Mouse (Mus musculus): ENCODE data around the gene Gas7. TPM values are rescaled to one million over a fixed set of nuclear protein-coding genes. Genes with fewer than 3 reads are reported as not detected.

Gene Gas7
- polyA plus RNA-seq, 1 experiment = 3.0 TPM

- no peaks in the 10 kb centered on the region for H3K36me3 ChIP-seq (replicated peaks; ENCODE audit: low read length)
Observed at GRCm38 (mm10) chr11:67481691-67482090, 26.5 kb downstream of the Gas7 start.

GRCm38 (mm10) chr11:67482217-67482760, 27.1 kb downstream of the Gas7 start:
- Histone ChIP-seq H3K4me3 (replicated peaks) (no peak overlapping the region), H3K27me3 (replicated peaks) (peaks cover 21% of the 10 kb centered on the region), H3K36me3 (replicated peaks; ENCODE audit: low read length) (no peaks in the 10 kb centered on the region), H3K9me3 (no peaks in the 10 kb centered on the region), H3K4me1 (peaks cover 30% of the 10 kb centered on the region)
- TF ChIP-seq GATA1 (IDR thresholded peaks at IDR 0.05; ENCODE audit: borderline replicate concordance, low read length) = no peak
- no peak for TF ChIP-seq FLI1 (IDR thresholded peaks at IDR 0.05; ENCODE audit: low read length)

More at GRCm38 (mm10) chr11:67481691-67482090, 26.5 kb downstream of the Gas7 start:
- TF ChIP-seq FLI1 (IDR thresholded peaks at IDR 0.05; ENCODE audit: low read length) (no peak), GATA1 (IDR thresholded peaks at IDR 0.05; ENCODE audit: borderline replicate concordance, low read length) (no peak)
- Histone ChIP-seq H3K27me3 (replicated peaks) (peaks cover 20% of the 10 kb centered on the region), H3K4me1 (peaks cover 30% of the 10 kb centered on the region), H3K4me3 (replicated peaks) (no peak overlapping the region), H3K9me3 (no peaks in the 10 kb centered on the region)

- Histone ChIP-seq H3K27me3 (replicated peaks) (peaks cover 12% of the 10 kb centered on the region), H3K4me3 (replicated peaks) (no peak overlapping the region), H3K4me1 (no peaks in the 10 kb centered on the region), H3K36me3 (replicated peaks; ENCODE audit: low read length) (no peaks in the 10 kb centered on the region), H3K9me3 (no peaks in the 10 kb centered on the region)
- TF ChIP-seq FLI1 (IDR thresholded peaks at IDR 0.05; ENCODE audit: low read length) = no peak
- TF ChIP-seq GATA1 (IDR thresholded peaks at IDR 0.05; ENCODE audit: borderline replicate concordance, low read length) = no peak
Observed at GRCm38 (mm10) chr11:67488156-67488555, 32.9 kb downstream of the Gas7 start.

- Histone ChIP-seq H3K9me3 (no peaks in the 10 kb centered on the region), H3K36me3 (replicated peaks; ENCODE audit: low read length) (no peaks in the 10 kb centered on the region), H3K4me3 (replicated peaks) (no peak overlapping the region), H3K27me3 (replicated peaks) (peaks cover 13% of the 10 kb centered on the region), H3K4me1 (peaks cover 3% of the 10 kb centered on the region)
- TF ChIP-seq GATA1 (IDR thresholded peaks at IDR 0.05; ENCODE audit: borderline replicate concordance, low read length) (no peak), FLI1 (IDR thresholded peaks at IDR 0.05; ENCODE audit: low read length) (no peak)
Observed at GRCm38 (mm10) chr11:67489647-67490175, 34.5 kb downstream of the Gas7 start.

- no peak overlapping the region for H3K4me3 ChIP-seq (replicated peaks)
- peaks cover 6% of the 10 kb centered on the region; the same call in 1 of the 2 replicates for H3K9me3 ChIP-seq
- H3K4me1 ChIP-seq = peaks cover 16% of the 10 kb centered on the region
- H3K27me3 ChIP-seq (replicated peaks) = peaks cover 11% of the 10 kb centered on the region
- TF ChIP-seq GATA1 (IDR thresholded peaks at IDR 0.05; ENCODE audit: borderline replicate concordance, low read length) = no peak
- TF ChIP-seq FLI1 (IDR thresholded peaks at IDR 0.05; ENCODE audit: low read length) = no peak
- no peaks in the 10 kb centered on the region for H3K36me3 ChIP-seq (replicated peaks; ENCODE audit: low read length)
Observed at GRCm38 (mm10) chr11:67496796-67497195, 41.6 kb downstream of the Gas7 start.

GRCm38 (mm10) chr11:67500115-67500514, 44.9 kb downstream of the Gas7 start:
- Histone ChIP-seq H3K9me3 (peaks cover 6% of the 10 kb centered on the region; the same call in 1 of the 2 replicates), H3K27me3 (replicated peaks) (peaks cover 12% of the 10 kb centered on the region), H3K4me1 (peaks cover 9% of the 10 kb centered on the region), H3K36me3 (replicated peaks; ENCODE audit: low read length) (no peaks in the 10 kb centered on the region), H3K4me3 (replicated peaks) (no peak overlapping the region)
- no peak for TF ChIP-seq FLI1 (IDR thresholded peaks at IDR 0.05; ENCODE audit: low read length)
- no peak for TF ChIP-seq GATA1 (IDR thresholded peaks at IDR 0.05; ENCODE audit: borderline replicate concordance, low read length)

GRCm38 (mm10) chr11:67501468-67502244, 46.4 kb downstream of the Gas7 start:
- H3K36me3 ChIP-seq (replicated peaks; ENCODE audit: low read length) = no peaks in the 10 kb centered on the region
- TF ChIP-seq FLI1 (IDR thresholded peaks at IDR 0.05; ENCODE audit: low read length) = no peak
- no peak for TF ChIP-seq GATA1 (IDR thresholded peaks at IDR 0.05; ENCODE audit: borderline replicate concordance, low read length)
- H3K4me3 ChIP-seq (replicated peaks) = no peak overlapping the region
- peaks cover 14% of the 10 kb centered on the region for H3K27me3 ChIP-seq (replicated peaks)
- no peaks in the 10 kb centered on the region for H3K4me1 ChIP-seq
- peaks cover 8% of the 10 kb centered on the region for H3K9me3 ChIP-seq

GRCm38 (mm10) chr11:67509219-67509876, 54.1 kb downstream of the Gas7 start:
- Histone ChIP-seq H3K27me3 (replicated peaks) (peaks cover 9% of the 10 kb centered on the region), H3K36me3 (replicated peaks; ENCODE audit: low read length) (no peaks in the 10 kb centered on the region), H3K9me3 (peaks cover 25% of the 10 kb centered on the region), H3K4me3 (replicated peaks) (no peak overlapping the region), H3K4me1 (no peaks in the 10 kb centered on the region)
- no peak for TF ChIP-seq GATA1 (IDR thresholded peaks at IDR 0.05; ENCODE audit: borderline replicate concordance, low read length)
- TF ChIP-seq FLI1 (IDR thresholded peaks at IDR 0.05; ENCODE audit: low read length) = no peak

- peaks cover 25% of the 10 kb centered on the region for H3K9me3 ChIP-seq
- TF ChIP-seq GATA1 (IDR thresholded peaks at IDR 0.05; ENCODE audit: borderline replicate concordance, low read length) = no peak
- H3K4me3 ChIP-seq (replicated peaks) = no peak overlapping the region
- no peaks in the 10 kb centered on the region for H3K36me3 ChIP-seq (replicated peaks; ENCODE audit: low read length)
- H3K4me1 ChIP-seq = no peaks in the 10 kb centered on the region
- H3K27me3 ChIP-seq (replicated peaks) = peaks cover 15% of the 10 kb centered on the region
Observed at GRCm38 (mm10) chr11:67510831-67511230, 55.6 kb downstream of the Gas7 start.

All from megakaryocyte, embryonic 14.5 days (primary cell).